Mouse (Mus musculus): ENCODE measurements around the gene Efcab9. TPM values are rescaled to one million over a fixed set of nuclear protein-coding genes. Genes with fewer than 3 reads are reported as not detected.
"Not testable (repeated sequence)": the region's sequence is repeated elsewhere in the genome, so short reads cannot be mapped to it uniquely, and the experiment has no call there.

The Efcab9 gene
- polyA plus RNA-seq, 1 experiment from 2014 or later = 0.87 TPM

- no peaks in the 10 kb centered on the region for H3K27me3 ChIP-seq (ENCODE audit: control insufficient read depth, insufficient read depth, low read length)
- no peak overlapping the region for H3K4me2 ChIP-seq (ENCODE audit: low read depth, low read length)
- no peak overlapping the region for H3K9ac ChIP-seq (ENCODE audit: low read length)
- no peaks in the 10 kb centered on the region for H3K4me1 ChIP-seq (ENCODE audit: control insufficient read depth, insufficient read depth, low read length)
- no peaks in the 10 kb centered on the region for H3K9me3 ChIP-seq (replicated peaks; ENCODE audit: control insufficient read depth, low read length)
- H3K4me3 ChIP-seq (replicated peaks; ENCODE audit: low read length) = no peak overlapping the region
- H3K27ac ChIP-seq (ENCODE audit: low read length) = no peak overlapping the region
- 87% methylated on average over 4 of the region's 4 CpGs for WGBS
- ATAC-seq (ENCODE audit: insufficient read depth, low FRiP score) = no peak
- no peaks in the 10 kb centered on the region for H3K36me3 ChIP-seq (ENCODE audit: control insufficient read depth, insufficient read depth, low read length)
These were observed 13.1 kb downstream of the Efcab9 start for GRCm38 (mm10) chr11:32518770-32519169.

- 85% methylated on average over 8 of the region's 8 CpGs for WGBS
- H3K9me3 ChIP-seq (replicated peaks; ENCODE audit: control insufficient read depth, low read length) = no peaks in the 10 kb centered on the region
- H3K36me3 ChIP-seq (ENCODE audit: control insufficient read depth, insufficient read depth, low read length) = no peaks in the 10 kb centered on the region
- H3K4me3 ChIP-seq (replicated peaks; ENCODE audit: low read length) = no peak overlapping the region
- no peaks in the 10 kb centered on the region for H3K4me1 ChIP-seq (ENCODE audit: control insufficient read depth, insufficient read depth, low read length)
- no peaks in the 10 kb centered on the region for H3K27me3 ChIP-seq (ENCODE audit: control insufficient read depth, insufficient read depth, low read length)
- no peak overlapping the region for H3K4me2 ChIP-seq (ENCODE audit: low read depth, low read length)
- H3K9ac ChIP-seq (ENCODE audit: low read length) = no peak overlapping the region
- no peak for ATAC-seq (ENCODE audit: insufficient read depth, low FRiP score)
- no peak overlapping the region for H3K27ac ChIP-seq (ENCODE audit: low read length)
These were observed 14.8 kb downstream of the Efcab9 start for GRCm38 (mm10) chr11:32516916-32517712.

DNA sequence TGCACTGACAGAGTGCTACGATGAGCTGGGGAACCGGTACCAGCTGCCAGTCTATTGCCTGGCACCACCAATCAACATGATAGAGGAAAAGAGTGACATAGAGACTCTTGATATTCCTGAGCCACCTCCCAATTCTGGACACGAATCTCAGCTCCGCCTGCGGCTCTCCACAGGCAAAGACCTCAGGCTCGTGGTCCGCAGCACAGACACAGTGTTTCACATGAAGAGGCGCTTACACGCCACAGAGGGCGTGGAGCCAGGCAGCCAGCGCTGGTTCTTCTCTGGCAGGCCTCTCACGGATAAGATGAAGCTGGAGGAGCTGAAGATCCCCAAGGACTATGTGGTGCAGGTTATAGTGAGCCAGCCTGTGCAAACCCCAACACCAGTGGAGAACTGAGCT lies 15.8 kb downstream of the Efcab9 start:
- ATAC-seq (ENCODE audit: insufficient read depth, low FRiP score) = no peak
- 88% methylated on average over 12 of the region's 12 CpGs for WGBS
- Histone ChIP-seq H3K9me3 (replicated peaks; ENCODE audit: control insufficient read depth, low read length) (no peaks in the 10 kb centered on the region), H3K4me2 (ENCODE audit: low read depth, low read length) (no peak overlapping the region), H3K4me1 (ENCODE audit: control insufficient read depth, insufficient read depth, low read length) (no peaks in the 10 kb centered on the region), H3K9ac (ENCODE audit: low read length) (no peak overlapping the region), H3K4me3 (replicated peaks; ENCODE audit: low read length) (no peak overlapping the region), H3K27me3 (ENCODE audit: control insufficient read depth, insufficient read depth, low read length) (no peaks in the 10 kb centered on the region), H3K27ac (ENCODE audit: low read length) (no peak overlapping the region), H3K36me3 (ENCODE audit: control insufficient read depth, insufficient read depth, low read length) (no peaks in the 10 kb centered on the region)

DNA sequence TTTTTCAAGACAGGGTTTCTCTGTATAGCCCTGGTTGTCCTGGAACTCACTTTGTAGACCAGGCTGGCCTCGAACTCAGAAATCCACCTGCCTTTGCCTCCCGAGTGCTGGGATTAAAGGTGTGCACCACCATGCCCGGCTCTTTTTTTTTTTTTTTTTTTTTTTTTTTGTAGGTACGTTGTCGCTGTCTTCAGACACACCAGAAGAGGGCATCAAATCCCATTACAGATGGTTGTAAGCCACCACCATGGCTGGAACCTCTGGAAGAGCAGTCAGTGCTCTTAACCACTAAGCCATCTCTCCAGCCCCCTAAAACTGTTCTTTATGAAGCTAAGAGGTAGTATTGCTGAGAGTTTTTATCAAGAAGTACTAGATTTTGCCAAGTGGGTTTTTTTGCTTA lies 17.0 kb downstream of the Efcab9 start:
- 85% methylated on average over 5 of the region's 5 CpGs for WGBS

DNA sequence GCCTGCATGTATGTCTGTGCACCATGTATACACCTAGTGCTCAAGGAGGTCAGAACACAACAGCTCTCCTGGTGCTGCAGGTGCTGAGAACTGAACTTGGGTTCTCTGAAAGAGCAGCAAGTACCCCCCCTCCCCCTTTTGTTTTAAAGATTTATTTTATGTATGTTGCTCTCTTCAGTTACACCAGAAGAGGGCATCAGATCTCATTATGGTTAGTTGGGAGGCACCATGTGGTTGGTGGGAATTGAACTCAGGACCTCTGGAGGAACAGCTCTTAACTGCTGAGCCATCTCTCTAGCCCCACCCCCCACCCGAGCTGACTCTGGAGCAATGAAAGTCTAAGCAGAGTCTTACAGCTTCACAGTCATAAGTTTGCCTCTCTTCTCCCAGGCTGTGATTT lies 21.0 kb downstream of the Efcab9 start:
- no peak for ATAC-seq (ENCODE audit: insufficient read depth, low FRiP score)
- H3K4me2 ChIP-seq (ENCODE audit: low read depth, low read length) = no peak overlapping the region
- no peak overlapping the region for H3K27ac ChIP-seq (ENCODE audit: low read length)
- no peaks in the 10 kb centered on the region for H3K4me1 ChIP-seq (ENCODE audit: control insufficient read depth, insufficient read depth, low read length)
- H3K4me3 ChIP-seq (replicated peaks; ENCODE audit: low read length) = no peak overlapping the region
- H3K27me3 ChIP-seq (ENCODE audit: control insufficient read depth, insufficient read depth, low read length) = no peaks in the 10 kb centered on the region
- 67% methylated on average over 1 of the region's 1 CpGs for WGBS
- no peaks in the 10 kb centered on the region for H3K36me3 ChIP-seq (ENCODE audit: control insufficient read depth, insufficient read depth, low read length)
- H3K9ac ChIP-seq (ENCODE audit: low read length) = no peak overlapping the region
- no peaks in the 10 kb centered on the region for H3K9me3 ChIP-seq (replicated peaks; ENCODE audit: control insufficient read depth, low read length)

More for the DNA sequence above, 17.0 kb downstream of the Efcab9 start:
- not testable (repeated sequence) for H3K9me3 ChIP-seq (replicated peaks; ENCODE audit: control insufficient read depth, low read length); H3K4me2 ChIP-seq (ENCODE audit: low read depth, low read length); ATAC-seq (ENCODE audit: insufficient read depth, low FRiP score); H3K27ac ChIP-seq (ENCODE audit: low read length); H3K36me3 ChIP-seq (ENCODE audit: control insufficient read depth, insufficient read depth, low read length); H3K4me1 ChIP-seq (ENCODE audit: control insufficient read depth, insufficient read depth, low read length); H3K27me3 ChIP-seq (ENCODE audit: control insufficient read depth, insufficient read depth, low read length); H3K4me3 ChIP-seq (replicated peaks; ENCODE audit: low read length); H3K9ac ChIP-seq (ENCODE audit: low read length)

DNA sequence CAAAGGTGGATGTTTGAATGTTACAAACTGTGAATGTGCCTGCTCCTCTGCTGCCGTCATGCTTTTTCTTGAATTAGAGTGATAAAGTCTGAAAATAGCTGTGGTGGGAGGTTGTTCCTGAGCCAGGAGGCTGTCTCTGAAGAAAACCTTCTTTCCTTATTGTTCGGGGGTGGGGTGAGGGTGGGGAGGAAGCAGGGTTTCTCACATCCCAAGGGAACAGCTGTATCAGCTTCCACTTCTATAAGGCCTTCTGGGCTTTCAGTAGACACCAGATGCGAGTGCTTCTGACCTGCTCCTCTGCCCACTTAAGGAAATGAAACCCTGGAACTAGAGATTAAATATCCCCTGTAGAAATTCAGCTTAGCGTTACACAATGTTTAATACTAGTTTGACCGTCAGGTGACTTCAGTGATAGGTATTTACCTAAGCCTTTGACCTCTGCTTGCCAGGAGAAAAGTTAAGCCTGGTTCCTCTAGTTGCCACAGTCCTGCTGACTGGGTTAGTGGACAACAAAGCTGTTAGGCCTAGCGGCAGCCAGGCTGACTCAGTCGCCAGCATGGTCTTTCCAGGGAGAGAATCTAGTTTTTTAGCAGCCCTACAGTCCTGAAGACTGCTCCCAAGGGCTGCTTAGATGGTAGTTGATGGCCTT lies 26.7 kb downstream of the Efcab9 start:
- ATAC-seq (ENCODE audit: insufficient read depth, low FRiP score) = no peak
- H3K4me3 ChIP-seq (replicated peaks; ENCODE audit: low read length) = no peak overlapping the region
- H3K36me3 ChIP-seq (ENCODE audit: control insufficient read depth, insufficient read depth, low read length) = no peaks in the 10 kb centered on the region
- 63% methylated on average over 7 of the region's 7 CpGs for WGBS
- H3K9me3 ChIP-seq (replicated peaks; ENCODE audit: control insufficient read depth, low read length) = no peaks in the 10 kb centered on the region
- no peak overlapping the region for H3K4me2 ChIP-seq (ENCODE audit: low read depth, low read length)
- H3K4me1 ChIP-seq (ENCODE audit: control insufficient read depth, insufficient read depth, low read length) = no peaks in the 10 kb centered on the region
- H3K27me3 ChIP-seq (ENCODE audit: control insufficient read depth, insufficient read depth, low read length) = no peaks in the 10 kb centered on the region
- no peak overlapping the region for H3K9ac ChIP-seq (ENCODE audit: low read length)
- no peak overlapping the region for H3K27ac ChIP-seq (ENCODE audit: low read length)

GRCm38 (mm10) chr11:32503711-32504110 lies 28.2 kb downstream of the Efcab9 start:
- H3K27me3 ChIP-seq (ENCODE audit: control insufficient read depth, insufficient read depth, low read length) = no peaks in the 10 kb centered on the region
- H3K36me3 ChIP-seq (ENCODE audit: control insufficient read depth, insufficient read depth, low read length) = no peaks in the 10 kb centered on the region
- no peak overlapping the region for H3K4me3 ChIP-seq (replicated peaks; ENCODE audit: low read length)
- 91% methylated on average over 2 of the region's 2 CpGs for WGBS
- H3K4me2 ChIP-seq (ENCODE audit: low read depth, low read length) = no peak overlapping the region
- H3K27ac ChIP-seq (ENCODE audit: low read length) = no peak overlapping the region
- no peaks in the 10 kb centered on the region for H3K9me3 ChIP-seq (replicated peaks; ENCODE audit: control insufficient read depth, low read length)
- 0 out of 2 replicates have a peak, but pooled peaks cover under 1% of the 10 kb centered on the region for H3K4me1 ChIP-seq (ENCODE audit: control insufficient read depth, insufficient read depth, low read length)
- ATAC-seq (ENCODE audit: insufficient read depth, low FRiP score) = no peak
- H3K9ac ChIP-seq (ENCODE audit: low read length) = no peak overlapping the region

DNA sequence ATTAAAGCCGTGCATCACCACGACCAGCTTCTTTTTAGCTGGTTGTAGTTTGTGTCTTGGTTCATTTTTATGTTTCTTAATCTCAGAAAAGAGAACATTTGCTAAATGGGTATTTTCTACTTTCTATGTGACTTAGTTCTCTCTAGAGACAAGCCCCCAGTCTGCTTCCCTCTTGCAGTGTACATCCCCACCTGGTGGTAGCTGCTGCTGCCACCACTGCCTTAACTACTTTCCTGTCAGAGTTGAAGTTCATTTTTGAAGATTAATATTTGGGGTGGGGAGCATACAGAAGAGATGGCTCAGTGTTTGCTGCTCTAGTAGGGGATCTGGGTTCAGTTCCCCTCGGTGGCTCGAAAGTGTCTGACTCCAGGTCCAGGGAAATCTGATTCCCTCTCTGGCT lies 31.9 kb downstream of the Efcab9 start:
- H3K9me3 ChIP-seq (replicated peaks; ENCODE audit: control insufficient read depth, low read length) = no peaks in the 10 kb centered on the region
- H3K9ac ChIP-seq (ENCODE audit: low read length) = no peak overlapping the region
- 91% methylated on average over 4 of the region's 4 CpGs for WGBS
- H3K4me3 ChIP-seq (replicated peaks; ENCODE audit: low read length) = no peak overlapping the region
- H3K36me3 ChIP-seq (ENCODE audit: control insufficient read depth, insufficient read depth, low read length) = no peaks in the 10 kb centered on the region
- no peaks in the 10 kb centered on the region for H3K27me3 ChIP-seq (ENCODE audit: control insufficient read depth, insufficient read depth, low read length)
- no peak for ATAC-seq (ENCODE audit: insufficient read depth, low FRiP score)
- H3K4me1 ChIP-seq (ENCODE audit: control insufficient read depth, insufficient read depth, low read length) = peaks cover 4% of the 10 kb centered on the region; the same call in 1 of the 2 replicates
- H3K27ac ChIP-seq (ENCODE audit: low read length) = no peak overlapping the region
- no peak overlapping the region for H3K4me2 ChIP-seq (ENCODE audit: low read depth, low read length)

- Histone ChIP-seq H3K27me3 (ENCODE audit: control insufficient read depth, insufficient read depth, low read length) (no peaks in the 10 kb centered on the region), H3K36me3 (ENCODE audit: control insufficient read depth, insufficient read depth, low read length) (no peaks in the 10 kb centered on the region), H3K4me3 (replicated peaks; ENCODE audit: low read length) (no peak overlapping the region), H3K9me3 (replicated peaks; ENCODE audit: control insufficient read depth, low read length) (no peaks in the 10 kb centered on the region), H3K4me1 (ENCODE audit: control insufficient read depth, insufficient read depth, low read length) (peaks cover 4% of the 10 kb centered on the region; the same call in 1 of the 2 replicates), H3K27ac (ENCODE audit: low read length) (no peak overlapping the region), H3K4me2 (ENCODE audit: low read depth, low read length) (no peak overlapping the region), H3K9ac (ENCODE audit: low read length) (no peak overlapping the region)
- 80% methylated on average over 7 of the region's 7 CpGs for WGBS
- ATAC-seq (ENCODE audit: insufficient read depth, low FRiP score) = no peak
These were observed 32.9 kb downstream of the Efcab9 start for GRCm38 (mm10) chr11:32498757-32499535.

Data from stomach, embryonic 16.5 days (tissue).